Mouse (Mus musculus) kidney, embryonic 14.5 days (tissue): ENCODE results near the gene Ephb1. TPM values are rescaled to one million over a fixed set of nuclear protein-coding genes. Genes with fewer than 3 reads are reported as not detected.

ENCODE experiments used
- ATAC-seq: fragments of 200-750 bp; cut with Nextera tagmentation; 2 replicates; pipeline ENCODE4 v1.8.0; 2017; ENCODE audit warnings: moderate number of reproducible peaks, mild to moderate bottlenecking, moderate TSS enrichment, moderate library complexity; ENCODE audit not compliant: low FRiP score, low TSS enrichment
- H3K27ac ChIP-seq: fragments of 300-500 bp; sonication (generic); 2 replicates; pipeline ENCODE4 v1.5.1; 2014; ENCODE audit warnings: low read depth, mild to moderate bottlenecking, low read length, moderate library complexity, mixed read lengths
- H3K27me3 ChIP-seq: fragments of 300-500 bp; sonication (generic); 2 replicates; pipeline ENCODE4 v1.6.1; 2014; ENCODE audit warnings: mild to moderate bottlenecking, low read length; ENCODE audit not compliant: control insufficient read depth, insufficient read depth
- H3K36me3 ChIP-seq: fragments of 300-500 bp; sonication (generic); 2 replicates; pipeline ENCODE4 v1.6.1; 2014; ENCODE audit warnings: low read length, mixed read lengths; ENCODE audit not compliant: control insufficient read depth, insufficient read depth
- H3K4me1 ChIP-seq: fragments of 300-500 bp; sonication (generic); 2 replicates; pipeline ENCODE4 v1.6.1; 2014; ENCODE audit warnings: low read length, mixed read lengths; ENCODE audit not compliant: control insufficient read depth, insufficient read depth
- H3K4me2 ChIP-seq: fragments of 300-500 bp; sonication (generic); replicated peaks from 2 replicates; pipeline ENCODE4 v1.6.1; 2014; ENCODE audit warnings: low read depth, mild to moderate bottlenecking, low read length
- H3K4me3 ChIP-seq: fragments of 300-500 bp; sonication (generic); 2 replicates; pipeline ENCODE4 v1.5.1; 2014; ENCODE audit warnings: mild to moderate bottlenecking, low read length
- H3K9ac ChIP-seq: fragments of 300-500 bp; sonication (generic); 2 replicates; pipeline ENCODE4 v1.6.1; 2014; ENCODE audit warnings: low read depth, mild to moderate bottlenecking, low read length, moderate library complexity
- H3K9me3 ChIP-seq: fragments of 300-500 bp; sonication (generic); 2 replicates; pipeline ENCODE4 v1.6.1; 2016; ENCODE audit warnings: low read length; ENCODE audit not compliant: control insufficient read depth
- WGBS: fragments of 180-500 bp; shearing (Covaris S2); extraction: QIAGEN DNeasy Blood & Tissue Kit; methylation state at CpG from one replicate; pipeline ENCODE4 v1.1.7; 2014; 5-methylcytosine and 5-hydroxymethylcytosine counted together
- polyA plus RNA-seq: library from polyadenylated mRNA; unstranded; fragments of >200 nt; fragmentation: Nextera tagmentation; extraction: Ambion mirVana; gene quantifications from 2 replicates; pipeline ENCODE4 v1.2.1, GENCODE M21; 2014

Gene Ephb1
- polyA plus RNA-seq, 1 experiment from 2014 or later, result 4.9 TPM

DNA sequence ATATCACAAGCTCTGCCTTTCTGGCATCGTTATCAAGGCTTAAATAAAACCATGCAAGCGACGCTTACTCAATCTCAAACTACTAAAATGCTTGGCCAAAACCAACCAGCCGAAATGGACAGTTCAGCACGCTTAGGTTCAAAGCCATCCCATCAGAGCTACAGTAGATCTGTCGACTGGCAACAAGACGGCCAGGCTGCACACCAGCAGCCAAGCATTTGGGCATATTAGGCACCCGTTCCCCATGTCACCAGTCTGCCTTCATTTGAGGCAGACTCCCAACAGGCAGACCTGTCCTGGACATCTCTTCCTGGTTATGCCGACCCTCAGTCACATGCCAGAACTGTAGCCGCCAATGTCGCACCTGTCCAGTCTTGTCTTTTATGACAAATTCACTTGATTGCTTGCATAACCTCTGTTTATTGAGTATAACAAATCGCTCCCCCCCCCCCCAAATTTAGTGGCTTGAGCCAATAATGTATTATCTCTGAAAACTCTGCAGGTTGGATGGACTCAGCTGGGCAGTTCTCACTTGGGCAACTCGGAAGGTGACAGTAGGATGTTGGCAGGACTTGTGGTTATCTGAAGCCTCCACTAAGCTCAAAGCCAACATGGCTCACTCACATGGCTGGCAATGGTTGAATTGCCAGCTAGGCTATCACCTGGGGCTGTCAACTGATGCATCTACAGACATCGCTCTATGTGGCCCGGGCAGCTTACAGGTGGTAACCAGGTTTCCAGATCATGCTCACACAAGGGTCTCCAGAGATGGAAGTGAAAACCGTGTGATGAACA lies 24.0 kb downstream of the Ephb1 start:
- ATAC-seq, result no peak
- Histone ChIP-seq H3K27me3 (no peaks in the 10 kb centered on the region), H3K9ac (no peak overlapping the region), H3K4me2 (no peak overlapping the region), H3K4me3 (no peak overlapping the region), H3K36me3 (no peaks in the 10 kb centered on the region), H3K4me1 (no peaks in the 10 kb centered on the region), H3K9me3 (no peaks in the 10 kb centered on the region), H3K27ac (no peak overlapping the region)
- 95% methylated on average over 16 of the region's 16 CpGs for WGBS

GRCm38 (mm10) chr9:102327625-102328150 lies 26.8 kb downstream of the Ephb1 start:
- WGBS, result 84% methylated on average over 4 of the region's 4 CpGs
- H3K4me3 ChIP-seq, result no peak overlapping the region
- H3K4me2 ChIP-seq, result no peak overlapping the region
- no peaks in the 10 kb centered on the region for H3K4me1 ChIP-seq
- no peak for ATAC-seq
- no peaks in the 10 kb centered on the region for H3K9me3 ChIP-seq
- no peak overlapping the region for H3K9ac ChIP-seq
- no peaks in the 10 kb centered on the region for H3K27me3 ChIP-seq
- no peak overlapping the region for H3K27ac ChIP-seq
- H3K36me3 ChIP-seq, result no peaks in the 10 kb centered on the region

DNA sequence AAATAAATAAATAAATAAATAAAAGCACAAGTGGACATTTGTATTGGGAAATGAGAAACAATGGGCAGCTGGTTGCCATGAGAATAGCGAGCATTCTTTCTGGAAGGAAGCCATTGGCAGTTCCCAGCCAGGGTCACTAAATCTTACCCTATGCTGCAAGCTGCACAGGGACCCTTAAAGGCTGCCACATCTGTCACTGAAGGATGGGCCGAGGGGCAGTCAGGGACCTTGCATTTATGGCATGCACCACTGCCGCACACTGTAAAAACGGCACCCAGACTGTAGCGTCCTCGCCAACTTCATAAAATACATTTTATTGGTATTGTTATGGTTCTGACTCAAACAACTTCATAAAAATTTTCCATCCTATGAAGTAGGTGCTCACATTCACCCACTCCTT lies 39.1 kb downstream of the Ephb1 start:
- WGBS, result 85% methylated on average over 6 of the region's 6 CpGs
- Histone ChIP-seq H3K9ac (no peak overlapping the region), H3K4me3 (no peak overlapping the region), H3K27ac (no peak overlapping the region), H3K4me2 (no peak overlapping the region), H3K36me3 (no peaks in the 10 kb centered on the region), H3K9me3 (peaks cover 3% of the 10 kb centered on the region; the same call in 1 of the 2 replicates), H3K4me1 (no peaks in the 10 kb centered on the region), H3K27me3 (no peaks in the 10 kb centered on the region)
- ATAC-seq, result no peak

DNA sequence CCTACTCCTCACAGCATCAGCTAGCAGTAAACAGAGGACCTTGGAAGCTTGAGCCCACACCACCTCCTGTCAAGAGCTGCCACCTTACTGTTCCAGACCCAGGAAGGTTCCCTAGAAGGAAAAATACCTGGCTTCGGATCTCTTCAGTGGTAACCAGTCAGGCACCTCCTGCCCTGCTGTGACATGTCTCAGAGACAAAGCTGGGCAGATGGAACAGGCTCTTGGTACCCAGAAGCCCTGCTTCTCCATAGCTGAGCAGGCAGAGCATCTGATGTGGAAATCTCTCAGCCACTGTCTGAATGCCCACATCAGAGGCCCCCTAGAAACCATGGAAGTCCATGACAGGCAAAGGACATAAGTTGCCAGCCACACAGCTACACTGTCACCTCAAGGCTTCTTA lies 39.7 kb downstream of the Ephb1 start:
- H3K4me2 ChIP-seq, result no peak overlapping the region
- 86% methylated on average over 1 of the region's 1 CpGs for WGBS
- ATAC-seq, result no peak

DNA sequence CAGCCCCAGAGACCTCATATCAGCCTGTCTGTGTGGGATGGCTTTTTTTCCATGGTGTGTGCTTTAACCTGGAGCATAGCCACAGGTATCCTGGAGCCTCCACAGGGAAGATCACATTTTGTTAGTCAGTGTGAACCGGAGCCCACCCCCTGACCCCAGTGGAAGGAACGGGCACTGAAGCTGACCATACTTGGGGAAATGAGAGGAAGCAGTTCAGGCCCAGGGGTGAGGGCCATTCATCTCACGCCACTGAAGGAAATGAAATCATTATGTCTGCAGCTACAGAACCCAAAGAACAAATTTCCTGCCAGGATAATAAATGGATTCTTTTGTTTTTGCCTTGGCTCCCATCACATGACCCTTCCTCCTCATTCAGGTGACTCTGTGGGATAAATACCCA lies 44.1 kb downstream of the Ephb1 start:
- peaks cover 3% of the 10 kb centered on the region; the same call in 1 of the 2 replicates for H3K9me3 ChIP-seq
- 0 out of 2 replicates have a peak, but pooled peaks cover 2% of the 10 kb centered on the region for H3K4me1 ChIP-seq
- no peak for ATAC-seq
- no peak overlapping the region for H3K4me2 ChIP-seq
- H3K4me3 ChIP-seq, result no peak overlapping the region
- H3K27me3 ChIP-seq, result 0 out of 2 replicates have a peak, but pooled peaks cover 3% of the 10 kb centered on the region
- WGBS, result 29% methylated on average over 3 of the region's 3 CpGs
- H3K36me3 ChIP-seq, result no peaks in the 10 kb centered on the region
- H3K27ac ChIP-seq, result no peak overlapping the region; the same call in 1 of the 2 replicates
- no peak overlapping the region for H3K9ac ChIP-seq

More for the DNA sequence above, 39.7 kb downstream of the Ephb1 start:
- H3K9ac ChIP-seq, result no peak overlapping the region
- H3K27ac ChIP-seq, result no peak overlapping the region
- no peak overlapping the region for H3K4me3 ChIP-seq
- no peaks in the 10 kb centered on the region for H3K36me3 ChIP-seq
- H3K27me3 ChIP-seq, result no peaks in the 10 kb centered on the region
- peaks cover 3% of the 10 kb centered on the region; the same call in 1 of the 2 replicates for H3K9me3 ChIP-seq
- no peaks in the 10 kb centered on the region for H3K4me1 ChIP-seq

GRCm38 (mm10) chr9:102309278-102309677 lies 45.2 kb downstream of the Ephb1 start:
- Histone ChIP-seq H3K27me3 (0 out of 2 replicates have a peak, but pooled peaks cover 3% of the 10 kb centered on the region), H3K4me2 (no peak overlapping the region), H3K36me3 (no peaks in the 10 kb centered on the region), H3K9ac (no peak overlapping the region), H3K9me3 (peaks cover 3% of the 10 kb centered on the region; the same call in 1 of the 2 replicates), H3K4me3 (no peak overlapping the region), H3K27ac (no peak overlapping the region), H3K4me1 (0 out of 2 replicates have a peak, but pooled peaks cover 2% of the 10 kb centered on the region)
- no peak for ATAC-seq
- WGBS, result 95% methylated on average over 7 of the region's 7 CpGs

GRCm38 (mm10) chr9:102307656-102308055 lies 46.8 kb downstream of the Ephb1 start:
- no peak for ATAC-seq
- H3K9me3 ChIP-seq, result peaks cover 3% of the 10 kb centered on the region; the same call in 1 of the 2 replicates
- no peak overlapping the region for H3K4me2 ChIP-seq
- peak overlapping the region; percentile 42; the same call in 1 of the 2 replicates for H3K27ac ChIP-seq
- H3K27me3 ChIP-seq, result peaks cover 3% of the 10 kb centered on the region; the same call in 1 of the 2 replicates
- no peak overlapping the region for H3K9ac ChIP-seq
- WGBS, result 31% methylated on average over 4 of the region's 4 CpGs
- no peaks in the 10 kb centered on the region for H3K36me3 ChIP-seq
- H3K4me1 ChIP-seq, result 0 out of 2 replicates have a peak, but pooled peaks cover 2% of the 10 kb centered on the region
- no peak overlapping the region for H3K4me3 ChIP-seq

GRCm38 (mm10) chr9:102306645-102307415 lies 47.7 kb downstream of the Ephb1 start:
- Histone ChIP-seq H3K9ac (no peak overlapping the region), H3K27me3 (peaks cover 3% of the 10 kb centered on the region; the same call in 1 of the 2 replicates), H3K36me3 (no peaks in the 10 kb centered on the region), H3K4me1 (0 out of 2 replicates have a peak, but pooled peaks cover 2% of the 10 kb centered on the region), H3K4me2 (no peak overlapping the region), H3K4me3 (no peak overlapping the region), H3K27ac (peak overlapping the region; percentile 42; the same call in 1 of the 2 replicates), H3K9me3 (no peaks in the 10 kb centered on the region)
- ATAC-seq, result no peak
- WGBS, result 100% methylated on average over 1 of the region's 1 CpGs
